Mouse (Mus musculus): ENCODE data around the gene Mipol1. TPM values are rescaled to one million over a fixed set of nuclear protein-coding genes. Genes with fewer than 3 reads are reported as not detected.

Mipol1 gene
- polyA plus RNA-seq, 1 experiment from 2014 or later = 7.7 TPM

DNA sequence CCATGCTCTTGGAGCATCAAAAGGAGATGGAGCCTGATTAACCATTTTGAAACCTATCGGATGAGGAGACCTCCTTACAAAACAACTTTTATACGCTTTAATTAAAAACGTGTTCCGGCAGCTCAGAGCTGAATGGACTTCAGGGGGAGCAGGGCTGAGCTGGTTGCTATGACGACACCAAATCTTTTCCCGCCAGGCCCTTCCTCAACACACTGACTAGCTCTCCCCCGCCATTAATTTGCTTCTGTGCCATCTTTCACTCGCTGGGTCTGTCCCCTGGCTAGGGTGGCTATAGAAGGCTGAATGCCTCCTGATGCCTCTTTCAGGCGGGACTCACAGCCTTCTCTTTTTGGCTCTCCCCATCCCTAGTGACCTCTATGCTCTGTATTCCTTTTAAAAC, 300.2 kb downstream of the Mipol1 start:
- Histone ChIP-seq H3K36me3 (ENCODE audit: control insufficient read depth, insufficient read depth, low read length) (no peaks in the 10 kb centered on the region), H3K4me2 (ENCODE audit: low read length) (no peak overlapping the region), H3K27me3 (ENCODE audit: control insufficient read depth, insufficient read depth, low read length) (peaks cover 59% of the 10 kb centered on the region), H3K4me3 (ENCODE audit: control insufficient read depth in 1 of 2, insufficient read depth in 1 of 2, low read depth in 1 of 2, low read length in 2 of 2) (no peak overlapping the region), H3K9me3 (ENCODE audit: control insufficient read depth, low read length) (no peaks in the 10 kb centered on the region), H3K27ac (replicated peaks in 1 of 2; ENCODE audit: control insufficient read depth in 1 of 2, insufficient read depth in 1 of 2, low read depth in 2 of 2, low read length in 2 of 2) (no peak overlapping the region), H3K9ac (ENCODE audit: low read length) (no peak overlapping the region), H3K4me1 (ENCODE audit: control insufficient read depth in 2 of 2, insufficient read depth in 2 of 2, low read length in 2 of 2) (no peaks in the 10 kb centered on the region)
- no peak for ATAC-seq (ENCODE audit: insufficient number of reproducible peaks, insufficient read depth, low FRiP score, low read depth)
- 20% methylated on average over 9 of the region's 9 CpGs for WGBS

DNA sequence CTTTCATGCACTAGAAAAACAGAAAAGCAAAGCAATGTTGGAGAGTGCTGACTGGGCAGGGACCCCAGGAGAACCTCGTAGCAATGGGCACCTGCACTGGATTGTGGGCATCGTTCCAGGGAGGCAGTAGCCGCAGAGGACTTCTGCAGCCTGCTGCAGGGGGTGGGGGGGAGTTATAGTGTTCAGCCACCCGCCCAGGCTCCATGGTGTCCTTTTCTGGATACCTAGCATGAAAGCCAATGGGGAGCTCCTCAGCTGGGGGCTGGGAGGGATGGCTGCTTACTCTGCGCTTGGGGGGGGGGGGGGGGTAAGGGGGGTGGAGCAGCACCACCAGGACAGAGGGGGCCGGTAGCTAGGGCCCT, 304.3 kb downstream of the Mipol1 start:
- 0% methylated on average over 4 of the region's 6 CpGs for WGBS
- Histone ChIP-seq H3K9ac (ENCODE audit: low read length) (no peak overlapping the region), H3K36me3 (ENCODE audit: control insufficient read depth, insufficient read depth, low read length) (no peaks in the 10 kb centered on the region), H3K9me3 (ENCODE audit: control insufficient read depth, low read length) (no peaks in the 10 kb centered on the region), H3K4me2 (ENCODE audit: low read length) (0 out of 2 replicates have a peak overlapping the region, but pooled peaks have one; percentile 18), H3K4me3 (ENCODE audit: control insufficient read depth in 1 of 2, insufficient read depth in 1 of 2, low read depth in 1 of 2, low read length in 2 of 2) (no peak overlapping the region; a peak in 1 of 4 replicates), H3K4me1 (ENCODE audit: control insufficient read depth in 2 of 2, insufficient read depth in 2 of 2, low read length in 2 of 2) (peaks cover 0 to 6% of the 10 kb centered on the region in 2 experiments; a peak in 3 of 4 replicates), H3K27me3 (ENCODE audit: control insufficient read depth, insufficient read depth, low read length) (peaks cover 82% of the 10 kb centered on the region), H3K27ac (replicated peaks in 1 of 2; ENCODE audit: control insufficient read depth in 1 of 2, insufficient read depth in 1 of 2, low read depth in 2 of 2, low read length in 2 of 2) (no peak overlapping the region)
- no peak for ATAC-seq (ENCODE audit: insufficient number of reproducible peaks, insufficient read depth, low FRiP score, low read depth)

DNA sequence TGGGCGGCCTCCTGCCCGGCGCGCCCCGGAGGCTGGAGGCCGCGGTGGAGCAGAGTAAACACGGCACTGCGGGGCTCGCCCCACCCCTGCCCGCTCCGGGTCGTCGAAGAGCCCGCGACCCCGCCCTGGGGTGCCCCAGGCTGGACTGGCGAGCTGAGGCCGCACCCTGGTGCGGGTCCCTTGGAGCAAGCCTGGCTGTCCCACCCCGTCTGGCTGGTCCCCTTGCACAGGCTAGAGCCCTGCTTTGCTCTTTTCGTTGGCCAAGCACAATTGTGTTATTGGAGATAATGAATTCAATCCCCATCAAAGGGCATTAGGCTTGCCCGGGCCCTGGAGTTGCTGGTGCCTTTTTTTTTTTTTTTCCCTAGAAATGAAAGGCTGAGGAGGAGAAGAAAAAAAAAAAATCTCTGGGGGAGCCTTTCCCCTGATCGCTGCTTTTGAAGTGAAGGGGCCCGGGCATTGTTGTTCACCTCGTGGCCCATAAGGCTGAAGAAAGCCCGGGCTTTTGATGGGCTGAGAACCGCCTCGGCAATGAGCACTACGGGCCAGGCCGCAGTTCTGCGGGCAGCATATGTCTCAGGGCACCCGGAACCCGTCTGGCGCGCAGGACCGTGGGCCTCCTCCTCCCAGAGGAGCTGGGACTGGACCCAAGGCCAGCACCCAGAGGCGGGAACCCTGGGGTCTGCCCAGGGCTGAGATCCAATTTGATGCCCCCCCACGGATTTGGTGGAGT, 304.8 kb downstream of the Mipol1 start:
- H3K27me3 ChIP-seq (ENCODE audit: control insufficient read depth, insufficient read depth, low read length) = peaks cover 81% of the 10 kb centered on the region
- no peak for ATAC-seq (ENCODE audit: insufficient number of reproducible peaks, insufficient read depth, low FRiP score, low read depth)
- WGBS = 1% methylated on average over 38 of the region's 39 CpGs
- H3K9ac ChIP-seq (ENCODE audit: low read length) = no peak overlapping the region
- no peaks in the 10 kb centered on the region for H3K36me3 ChIP-seq (ENCODE audit: control insufficient read depth, insufficient read depth, low read length)
- 0 out of 2 replicates have a peak overlapping the region, but pooled peaks have one; percentile 18 for H3K4me2 ChIP-seq (ENCODE audit: low read length)
- H3K27ac ChIP-seq (replicated peaks in 1 of 2; ENCODE audit: control insufficient read depth in 1 of 2, insufficient read depth in 1 of 2, low read depth in 2 of 2, low read length in 2 of 2) = no peak overlapping the region
- H3K4me3 ChIP-seq (ENCODE audit: control insufficient read depth in 1 of 2, insufficient read depth in 1 of 2, low read depth in 1 of 2, low read length in 2 of 2) = no peak overlapping the region; a peak in 1 of 4 replicates
- no peaks in the 10 kb centered on the region for H3K9me3 ChIP-seq (ENCODE audit: control insufficient read depth, low read length)
- peaks cover 0 to 6% of the 10 kb centered on the region in 2 experiments; a peak in 3 of 4 replicates for H3K4me1 ChIP-seq (ENCODE audit: control insufficient read depth in 2 of 2, insufficient read depth in 2 of 2, low read length in 2 of 2)

DNA sequence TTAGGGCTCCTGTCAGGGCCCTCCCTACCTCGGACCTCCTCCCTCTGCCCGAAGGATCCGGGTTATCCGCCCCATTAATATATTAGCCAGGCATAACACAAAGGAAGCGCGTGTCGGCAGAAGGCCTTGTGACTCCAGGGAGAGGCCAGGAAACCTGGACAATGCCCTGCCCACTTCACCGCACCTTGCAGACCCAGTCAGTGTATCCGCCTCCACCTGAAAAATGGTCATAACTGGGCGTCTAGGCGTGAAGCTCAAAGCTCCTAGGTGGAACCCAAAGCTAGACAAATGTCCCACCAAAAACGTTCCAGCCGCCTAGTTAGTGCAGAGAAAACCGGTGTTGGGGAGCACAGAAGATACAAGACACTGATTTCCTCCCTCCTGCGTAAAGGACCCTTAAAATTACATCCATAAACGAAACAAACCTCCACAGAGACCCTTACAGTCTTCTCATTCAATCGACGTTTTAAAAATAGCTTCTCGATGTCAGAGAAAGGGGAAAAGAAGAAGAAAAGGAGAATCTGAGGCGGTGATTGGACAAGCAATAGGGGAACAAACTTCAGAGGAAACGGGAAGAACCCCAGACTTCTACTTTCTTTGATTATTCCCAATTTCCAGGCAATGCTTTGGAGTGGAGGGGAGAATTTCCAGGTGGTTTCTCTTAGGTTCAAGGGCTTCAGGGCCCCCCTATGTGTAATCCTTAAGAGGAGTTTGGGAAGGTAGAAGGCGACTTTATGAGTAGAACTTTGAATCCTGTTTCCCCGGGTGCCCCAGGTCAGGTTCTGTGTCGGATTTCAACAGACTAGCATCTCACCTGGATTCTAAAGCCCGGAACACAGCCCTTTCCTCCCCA, 306.1 kb downstream of the Mipol1 start:
- Histone ChIP-seq H3K9ac (ENCODE audit: low read length) (no peak overlapping the region), H3K4me3 (ENCODE audit: control insufficient read depth in 1 of 2, insufficient read depth in 1 of 2, low read depth in 1 of 2, low read length in 2 of 2) (no peak overlapping the region), H3K36me3 (ENCODE audit: control insufficient read depth, insufficient read depth, low read length) (no peaks in the 10 kb centered on the region), H3K27ac (replicated peaks in 1 of 2; ENCODE audit: control insufficient read depth in 1 of 2, insufficient read depth in 1 of 2, low read depth in 2 of 2, low read length in 2 of 2) (no peak overlapping the region), H3K9me3 (ENCODE audit: control insufficient read depth, low read length) (no peaks in the 10 kb centered on the region), H3K4me2 (ENCODE audit: low read length) (no peak overlapping the region), H3K4me1 (ENCODE audit: control insufficient read depth in 2 of 2, insufficient read depth in 2 of 2, low read length in 2 of 2) (peaks cover 0 to 6% of the 10 kb centered on the region in 2 experiments; a peak in 3 of 4 replicates), H3K27me3 (ENCODE audit: control insufficient read depth, insufficient read depth, low read length) (peaks cover 85% of the 10 kb centered on the region)
- ATAC-seq (ENCODE audit: insufficient number of reproducible peaks, insufficient read depth, low FRiP score, low read depth) = no peak
- 2% methylated on average over 25 of the region's 25 CpGs for WGBS

DNA sequence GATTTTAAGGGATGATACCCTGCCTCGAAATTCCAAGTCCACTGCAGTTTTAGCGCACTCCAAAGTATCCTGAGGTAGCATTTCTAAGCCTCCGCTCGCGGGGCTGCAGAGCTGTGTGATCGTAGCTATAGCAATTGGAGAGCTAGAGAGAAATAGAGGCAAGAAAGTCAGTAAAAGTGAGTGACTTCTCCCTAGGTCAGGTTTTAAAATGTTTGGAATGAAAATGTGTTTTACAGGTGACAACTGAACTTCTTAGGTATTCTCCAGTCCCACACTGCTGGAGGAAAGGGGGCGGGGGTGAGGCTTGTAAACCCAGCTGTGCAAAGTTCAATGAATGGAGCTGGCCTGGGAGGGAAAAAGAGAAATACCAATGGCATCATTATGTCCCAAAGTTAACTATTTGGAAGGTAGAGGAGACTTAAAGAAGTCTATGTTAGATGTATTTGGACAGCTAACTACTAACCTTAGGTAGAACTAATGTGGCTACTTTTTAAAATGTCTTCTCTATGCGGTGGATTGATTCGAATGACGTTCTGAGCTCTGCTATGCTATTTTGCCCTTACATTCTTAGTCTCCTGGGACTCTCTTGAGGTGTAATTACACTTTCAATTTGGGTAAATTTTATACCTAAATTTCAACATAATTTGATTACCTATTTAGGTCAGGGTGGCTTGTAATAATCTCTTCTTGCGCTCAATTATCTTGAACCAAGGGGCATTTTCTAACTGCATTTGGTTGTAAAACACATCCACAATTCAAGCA, 306.9 kb downstream of the Mipol1 start:
- Histone ChIP-seq H3K36me3 (ENCODE audit: control insufficient read depth, insufficient read depth, low read length) (no peaks in the 10 kb centered on the region), H3K27ac (replicated peaks in 1 of 2; ENCODE audit: control insufficient read depth in 1 of 2, insufficient read depth in 1 of 2, low read depth in 2 of 2, low read length in 2 of 2) (no peak overlapping the region), H3K9me3 (ENCODE audit: control insufficient read depth, low read length) (no peaks in the 10 kb centered on the region), H3K4me3 (ENCODE audit: control insufficient read depth in 1 of 2, insufficient read depth in 1 of 2, low read depth in 1 of 2, low read length in 2 of 2) (no peak overlapping the region), H3K4me1 (ENCODE audit: control insufficient read depth in 2 of 2, insufficient read depth in 2 of 2, low read length in 2 of 2) (peaks cover 0 to 6% of the 10 kb centered on the region in 2 experiments; a peak in 3 of 4 replicates), H3K4me2 (ENCODE audit: low read length) (no peak overlapping the region), H3K9ac (ENCODE audit: low read length) (no peak overlapping the region), H3K27me3 (ENCODE audit: control insufficient read depth, insufficient read depth, low read length) (peaks cover 85% of the 10 kb centered on the region)
- WGBS = 5% methylated on average over 11 of the region's 11 CpGs
- no peak for ATAC-seq (ENCODE audit: insufficient number of reproducible peaks, insufficient read depth, low FRiP score, low read depth)

DNA sequence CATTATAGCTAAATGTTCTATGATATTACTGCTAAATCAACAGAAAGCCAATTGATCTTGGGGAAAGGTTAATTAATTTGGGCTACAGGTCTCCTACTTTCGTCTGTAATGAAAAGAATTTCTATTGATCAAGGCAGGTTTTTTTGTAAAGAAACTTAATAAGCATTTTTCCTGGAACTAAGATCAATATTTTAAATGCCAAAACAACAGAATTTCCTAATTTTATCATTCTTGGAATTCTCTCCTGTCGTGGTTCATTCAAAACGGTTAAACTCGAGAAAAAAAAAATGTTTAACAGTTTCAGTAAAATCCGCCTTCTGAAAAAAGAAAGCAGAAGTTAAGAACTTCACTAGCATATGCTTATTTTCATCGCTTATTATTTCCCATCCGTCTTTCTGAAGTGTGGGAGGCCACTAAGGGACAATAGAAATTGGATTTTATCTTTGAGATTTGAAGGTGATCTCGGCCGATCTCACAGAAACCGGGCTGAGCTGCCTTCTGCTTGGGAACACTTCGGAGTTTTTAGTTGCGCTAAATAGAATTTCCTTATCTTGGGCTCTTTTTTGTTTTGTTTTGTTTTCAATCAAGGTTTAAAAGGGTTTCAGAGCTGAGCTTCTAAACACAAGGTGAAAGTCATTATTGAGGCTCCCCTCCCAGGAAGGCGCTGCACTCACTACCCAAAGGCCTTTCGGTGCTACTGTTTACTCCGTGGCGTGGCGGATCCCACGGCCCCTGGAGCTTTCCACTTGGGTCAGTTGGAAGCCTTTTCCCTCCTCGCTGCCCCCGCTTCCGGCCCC, 307.8 kb downstream of the Mipol1 start:
- peak overlapping the region in 1 of 2 experiments; percentile 34; a peak in 3 of 4 replicates for H3K4me3 ChIP-seq (ENCODE audit: control insufficient read depth in 1 of 2, insufficient read depth in 1 of 2, low read depth in 1 of 2, low read length in 2 of 2)
- no peak for ATAC-seq (ENCODE audit: insufficient number of reproducible peaks, insufficient read depth, low FRiP score, low read depth)
- no peaks in the 10 kb centered on the region for H3K36me3 ChIP-seq (ENCODE audit: control insufficient read depth, insufficient read depth, low read length)
- H3K4me1 ChIP-seq (ENCODE audit: control insufficient read depth in 2 of 2, insufficient read depth in 2 of 2, low read length in 2 of 2) = peaks cover 0 to 12% of the 10 kb centered on the region in 2 experiments; a peak in 3 of 4 replicates
- H3K27ac ChIP-seq (replicated peaks in 1 of 2; ENCODE audit: control insufficient read depth in 1 of 2, insufficient read depth in 1 of 2, low read depth in 2 of 2, low read length in 2 of 2) = no peak overlapping the region
- peak overlapping the region; percentile 59 for H3K4me2 ChIP-seq (ENCODE audit: low read length)
- WGBS = 2% methylated on average over 21 of the region's 21 CpGs
- peaks cover 85% of the 10 kb centered on the region for H3K27me3 ChIP-seq (ENCODE audit: control insufficient read depth, insufficient read depth, low read length)
- no peak overlapping the region for H3K9ac ChIP-seq (ENCODE audit: low read length)
- no peaks in the 10 kb centered on the region for H3K9me3 ChIP-seq (ENCODE audit: control insufficient read depth, low read length)
